Comparison of ENCODE assay signal across 9 mouse cellular contexts in genomic region chr3:131113029-131113428, GRCm38 (mm10). TPM values are rescaled to one million over a fixed set of nuclear protein-coding genes. Genes with fewer than 3 reads are reported as not detected.
DNase-seq lines count a peak whose midpoint lies in the region; ATAC-seq and TF ChIP-seq lines count a peak whose summit lies in the region.
"Had no signal": no experiment of that assay in that cellular context is flagged by ENCODE, and none has a peak within 500 bp of the region (broad histone marks: within the 10 kb centered on the region; RNA-seq: fewer than 3 reads in every experiment).

No protein-coding gene starts in this region.

- H3K4me1 ChIP-seq in heart, embryonic 10.5 days = peaks cover 36% of the 10 kb centered on the region
- peaks cover 25% of the 10 kb centered on the region for H3K4me1 ChIP-seq in stomach, embryonic 14.5 days (ENCODE audit: control insufficient read depth, insufficient read depth, low read length)
- peaks cover 9% of the 10 kb centered on the region for H3K4me1 ChIP-seq in stomach, postnatal 0 days (replicated peaks; ENCODE audit: control insufficient read depth, insufficient read depth)

- no peak for DNase-seq in heart, embryonic 10.5 days (ENCODE audit: low spot score)
- DNase-seq in heart, postnatal 36 days = no peak
- DNase-seq in stomach, postnatal 0 days (ENCODE audit: low spot score) = no peak
- DNase-seq in cerebellum, postnatal 14 days = no peak
- no peak for DNase-seq in frontal cortex, postnatal 10 days (ENCODE audit: low spot score in 2 of 2)
- DNase-seq: liver, embryonic 13.5 days had no signal

- no peaks in the 10 kb centered on the region for H3K9me3 ChIP-seq in heart, embryonic 10.5 days
- H3K9me3 ChIP-seq in stomach, embryonic 14.5 days (ENCODE audit: control insufficient read depth, low read depth, low read length) = no peaks in the 10 kb centered on the region
- no peaks in the 10 kb centered on the region for H3K9me3 ChIP-seq in stomach, postnatal 0 days (ENCODE audit: control insufficient read depth, low read length)
- H3K9me3 ChIP-seq: liver, embryonic 13.5 days had no signal

- ATAC-seq in stomach, embryonic 14.5 days (ENCODE audit: insufficient number of reproducible peaks, insufficient read depth, low FRiP score, low read depth) = no peak
- no peak for ATAC-seq in stomach, postnatal 0 days (ENCODE audit: low FRiP score, low TSS enrichment)
- ATAC-seq in megakaryocyte, adult 5-6 weeks (ENCODE audit: poor library complexity, severe bottlenecking) = peak; percentile 31; the same call in 1 of the 2 replicates
- ATAC-seq in frontal cortex, adult (ENCODE audit: low TSS enrichment) = no peak

- no peak for TF ChIP-seq CTCF in stomach, postnatal 0 days (IDR thresholded peaks at IDR 0.05; ENCODE audit: low read depth)

- peak overlapping the region; percentile 82; the same call in 1 of the 2 replicates for H3K4me2 ChIP-seq in stomach, embryonic 14.5 days (replicated peaks; ENCODE audit: low read depth, low read length)
- no peak overlapping the region for H3K4me2 ChIP-seq in stomach, postnatal 0 days (replicated peaks; ENCODE audit: low read depth)

- no peak overlapping the region for H3K27ac ChIP-seq in heart, embryonic 10.5 days
- H3K27ac ChIP-seq in stomach, embryonic 14.5 days (ENCODE audit: low read length) = no peak overlapping the region
- H3K27ac ChIP-seq in stomach, postnatal 0 days (replicated peaks) = no peak overlapping the region
- H3K27ac ChIP-seq: liver, embryonic 13.5 days had no signal

- no peak for TF ChIP-seq EP300 in stomach, postnatal 0 days (optimal IDR thresholded peaks at IDR 0.05)

- peaks cover 16% of the 10 kb centered on the region for H3K27me3 ChIP-seq in heart, embryonic 10.5 days (ENCODE audit: insufficient read depth, poor library complexity, severe bottlenecking)
- H3K27me3 ChIP-seq in stomach, embryonic 14.5 days (ENCODE audit: control insufficient read depth, insufficient read depth, low read length) = peaks cover 16% of the 10 kb centered on the region
- peaks cover 15% of the 10 kb centered on the region for H3K27me3 ChIP-seq in stomach, postnatal 0 days (ENCODE audit: control insufficient read depth, insufficient read depth, low read length)

- peak overlapping the region; percentile 84 for H3K4me3 ChIP-seq in heart, embryonic 10.5 days
- H3K4me3 ChIP-seq in stomach, embryonic 14.5 days (ENCODE audit: low read depth, low read length) = no peak overlapping the region; the same call in 1 of the 2 replicates
- no peak overlapping the region for H3K4me3 ChIP-seq in stomach, postnatal 0 days (ENCODE audit: low read depth, low read length)

- H3K36me3 ChIP-seq in heart, embryonic 10.5 days = peaks cover 14% of the 10 kb centered on the region
- H3K36me3 ChIP-seq in stomach, embryonic 14.5 days (ENCODE audit: control insufficient read depth, insufficient read depth, low read length) = no peaks in the 10 kb centered on the region
- H3K36me3 ChIP-seq in stomach, postnatal 0 days (ENCODE audit: control insufficient read depth, insufficient read depth, low read length) = no peaks in the 10 kb centered on the region
- H3K36me3 ChIP-seq: liver, embryonic 13.5 days had no signal

- H3K9ac ChIP-seq in stomach, embryonic 14.5 days (replicated peaks; ENCODE audit: low read depth, low read length) = no peak overlapping the region
- no peak overlapping the region for H3K9ac ChIP-seq in stomach, postnatal 0 days (ENCODE audit: low read length)
- H3K9ac ChIP-seq: liver, embryonic 13.5 days had no signal

- intact Hi-C loops in heart, postnatal 36 days (cut with DNase I) = no loop called here

- WGBS in heart, embryonic 10.5 days = 2% methylated on average over 13 of the region's 13 CpGs
- WGBS in stomach, embryonic 14.5 days = 13% methylated on average over 13 of the region's 13 CpGs
- 26% methylated on average over 13 of the region's 13 CpGs for WGBS in stomach, postnatal 0 days

RNA-seq across cellular contexts. Expression of gene Lef1, which starts 2.8 kb away (rescaled TPM):
- 22.2 and 29.3 TPM in 2 replicates for polyA plus RNA-seq in heart, embryonic 10.5 days (2016; fragmentation: Nextera tagmentation; extraction: Ambion mirVana)
- total RNA-seq in heart, postnatal 36 days (2021) = under 1 TPM; 0.19 to 0.31 TPM
- polyA plus RNA-seq in stomach, embryonic 14.5 days (2014; fragmentation: Nextera tagmentation; extraction: Ambion mirVana) = 1.3 and 2.6 TPM in 2 replicates
- 0.50 and 0.74 TPM in 2 replicates for polyA plus RNA-seq in stomach, postnatal 0 days (2015; fragmentation: Nextera tagmentation; extraction: Ambion mirVana)
- 1.5 and 1.6 TPM in 2 replicates for total RNA-seq in megakaryocyte, adult 5-6 weeks (2015)
- 0.66 and 1.1 TPM in 2 replicates for total RNA-seq in megakaryocyte, adult 5-6 weeks (2017)
